Mouse (Mus musculus) stomach, embryonic 14.5 days (tissue): ENCODE measurements around the gene Arid1a. TPM values are rescaled to one million over a fixed set of nuclear protein-coding genes. Genes with fewer than 3 reads are reported as not detected.

Experiments
- ATAC-seq: fragments of 200-750 bp; cut with Nextera tagmentation; 2 replicates; pipeline ENCODE4 v1.8.0; 2017; ENCODE audit warnings: low read depth, moderate TSS enrichment; ENCODE audit not compliant: insufficient number of reproducible peaks, insufficient read depth, low FRiP score
- H3K27ac ChIP-seq: fragments of 300-500 bp; sonication (generic); 2 replicates; pipeline ENCODE4 v1.5.1; 2014; ENCODE audit warnings: mild to moderate bottlenecking, low read length, moderate library complexity, mixed read lengths
- H3K27me3 ChIP-seq: fragments of 300-500 bp; sonication (generic); 2 replicates; pipeline ENCODE4 v1.6.1; 2014; ENCODE audit warnings: low read length, control low read depth, mixed read lengths; ENCODE audit not compliant: control insufficient read depth, insufficient read depth
- H3K36me3 ChIP-seq: fragments of 300-500 bp; sonication (generic); 2 replicates; pipeline ENCODE4 v1.6.1; 2014; ENCODE audit warnings: mild to moderate bottlenecking, control low read depth, low read length, moderate library complexity, mixed read lengths; ENCODE audit not compliant: control insufficient read depth, insufficient read depth
- H3K4me1 ChIP-seq: fragments of 300-500 bp; sonication (generic); 2 replicates; pipeline ENCODE4 v1.6.1; 2014; ENCODE audit warnings: low read length, control low read depth, mixed read lengths; ENCODE audit not compliant: control insufficient read depth, insufficient read depth
- H3K4me2 ChIP-seq: fragments of 300-500 bp; sonication (generic); replicated peaks from 2 replicates; pipeline ENCODE4 v1.6.1; 2014; ENCODE audit warnings: low read depth, low read length, control low read depth
- H3K4me3 ChIP-seq: fragments of 300-500 bp; sonication (generic); 2 replicates; pipeline ENCODE4 v1.5.1; 2014; ENCODE audit warnings: low read depth, low read length, control low read depth
- H3K9ac ChIP-seq: fragments of 300-500 bp; sonication (generic); replicated peaks from 2 replicates; pipeline ENCODE4 v1.6.1; 2014; ENCODE audit warnings: low read depth, mild to moderate bottlenecking, control low read depth, low read length, moderate library complexity, mixed read lengths
- H3K9me3 ChIP-seq: fragments of 300-500 bp; sonication (generic); 2 replicates; pipeline ENCODE4 v1.6.1; 2016; ENCODE audit warnings: low read depth, low read length, control low read depth; ENCODE audit not compliant: control insufficient read depth
- WGBS: fragments of 180-500 bp; shearing (Covaris S2); extraction: QIAGEN DNeasy Blood & Tissue Kit; methylation state at CpG from one replicate; pipeline ENCODE4 v1.1.7; 2014; 5-methylcytosine and 5-hydroxymethylcytosine counted together
- polyA plus RNA-seq: library from polyadenylated mRNA; unstranded; fragments of >200 nt; fragmentation: Nextera tagmentation; extraction: Ambion mirVana; gene quantifications from 2 replicates; pipeline ENCODE4 v1.2.1, GENCODE M21; 2014

Gene Arid1a
- polyA plus RNA-seq, 1 experiment from 2014 or later = 49.4 TPM

GRCm38 (mm10) chr4:133674331-133674695, 82.3 kb downstream of the Arid1a start:
- Histone ChIP-seq H3K36me3 (peaks cover 4% of the 10 kb centered on the region; the same call in 1 of the 2 replicates), H3K9me3 (no peaks in the 10 kb centered on the region), H3K4me1 (peaks cover 44% of the 10 kb centered on the region), H3K4me2 (peak overlapping the region; percentile 79; the same call in 1 of the 2 replicates), H3K27me3 (no peaks in the 10 kb centered on the region), H3K27ac (peak overlapping the region; percentile 100), H3K9ac (no peak overlapping the region), H3K4me3 (no peak overlapping the region)
- ATAC-seq = no peak
- whole genome bisulfite sequencing = 53% methylated on average over 8 of the region's 8 CpGs

GRCm38 (mm10) chr4:133673666-133674330, 82.8 kb downstream of the Arid1a start:
- 24% methylated on average over 10 of the region's 10 CpGs for WGBS
- Histone ChIP-seq H3K27ac (peak overlapping the region; percentile 100), H3K4me1 (peaks cover 44% of the 10 kb centered on the region), H3K4me2 (peak overlapping the region; percentile 79), H3K36me3 (peaks cover 4% of the 10 kb centered on the region; the same call in 1 of the 2 replicates), H3K9ac (no peak overlapping the region), H3K4me3 (0 out of 2 replicates have a peak overlapping the region, but pooled peaks have one; percentile 65), H3K27me3 (no peaks in the 10 kb centered on the region), H3K9me3 (no peaks in the 10 kb centered on the region)
- no peak for ATAC-seq

GRCm38 (mm10) chr4:133672845-133673647, 83.5 kb downstream of the Arid1a start:
- no peak; the same call in 1 of the 2 replicates for ATAC-seq

GRCm38 (mm10) chr4:133671881-133672844, 84.4 kb downstream of the Arid1a start, which contains the start of gene Pigv:
Gene Pigv (minus strand): TSS chr4:133672647.
- Histone ChIP-seq H3K9ac (peak within 1 kb of the TSS; percentile 73), H3K4me3 (peak within 1 kb of the TSS; percentile 65), H3K9me3 (no peaks in the 10 kb centered on the region), H3K4me2 (peak within 1 kb of the TSS; percentile 79), H3K27me3 (no peaks in the 10 kb centered on the region), H3K36me3 (no peaks in the 10 kb centered on the region; the same call in 1 of the 2 replicates), H3K4me1 (peaks cover 38% of the 10 kb centered on the region), H3K27ac (peak within 1 kb of the TSS; percentile 100)
- WGBS = under 1% methylated on average over 71 of the region's 76 CpGs
- peak; percentile 84 for ATAC-seq

More at GRCm38 (mm10) chr4:133672845-133673647, 83.5 kb downstream of the Arid1a start:
- Histone ChIP-seq H3K9me3 (no peaks in the 10 kb centered on the region), H3K27me3 (no peaks in the 10 kb centered on the region), H3K36me3 (no peaks in the 10 kb centered on the region; the same call in 1 of the 2 replicates), H3K9ac (peak overlapping the region; percentile 73), H3K27ac (peak overlapping the region; percentile 100), H3K4me2 (peak overlapping the region; percentile 79), H3K4me3 (peak overlapping the region; percentile 65), H3K4me1 (peaks cover 44% of the 10 kb centered on the region)
- WGBS = under 1% methylated on average over 24 of the region's 24 CpGs

- 4% methylated on average over 13 of the region's 13 CpGs for WGBS
- Histone ChIP-seq H3K9me3 (no peaks in the 10 kb centered on the region), H3K4me1 (peaks cover 38% of the 10 kb centered on the region), H3K4me3 (peak overlapping the region; percentile 65), H3K27ac (peak overlapping the region; percentile 100), H3K27me3 (no peaks in the 10 kb centered on the region), H3K4me2 (peak overlapping the region; percentile 79), H3K9ac (peak overlapping the region; percentile 73), H3K36me3 (no peaks in the 10 kb centered on the region; the same call in 1 of the 2 replicates)
- ATAC-seq = no peak
These were observed 85.2 kb downstream of the Arid1a start for GRCm38 (mm10) chr4:133671184-133671880.

- H3K36me3 ChIP-seq = no peaks in the 10 kb centered on the region; the same call in 1 of the 2 replicates
- H3K27me3 ChIP-seq = no peaks in the 10 kb centered on the region
- no peak for ATAC-seq
- H3K4me1 ChIP-seq = peaks cover 27% of the 10 kb centered on the region
- H3K9me3 ChIP-seq = no peaks in the 10 kb centered on the region
- H3K4me2 ChIP-seq = no peak overlapping the region
- no peak overlapping the region for H3K27ac ChIP-seq
- 51% methylated on average over 6 of the region's 6 CpGs for WGBS
- H3K4me3 ChIP-seq = no peak overlapping the region
- no peak overlapping the region for H3K9ac ChIP-seq
These were observed 86.8 kb downstream of the Arid1a start for GRCm38 (mm10) chr4:133669652-133670210.

- WGBS = 60% methylated on average over 3 of the region's 3 CpGs
- no peak for ATAC-seq
- Histone ChIP-seq H3K9me3 (no peaks in the 10 kb centered on the region), H3K4me2 (no peak overlapping the region), H3K9ac (no peak overlapping the region), H3K4me3 (no peak overlapping the region), H3K27ac (no peak overlapping the region), H3K27me3 (no peaks in the 10 kb centered on the region), H3K4me1 (peaks cover 17% of the 10 kb centered on the region), H3K36me3 (no peaks in the 10 kb centered on the region; the same call in 1 of the 2 replicates)
These were observed 88.0 kb downstream of the Arid1a start for GRCm38 (mm10) chr4:133668537-133668936.
